Mouse (Mus musculus): ENCODE measurements around the gene Fam120a.

Fam120a gene

GRCm38 (mm10) chr13:48967956-48968749, at the start of gene Fam120a:
Fam120a (minus strand) TSS chr13:48968017.
- TF ChIP-seq GATA4 (IDR thresholded peaks at IDR 0.05; ENCODE audit: insufficient replicate concordance, low read length): no peak; the same call in 1 of the 2 replicates

GRCm38 (mm10) chr13:49017375-49017774, 49.6 kb upstream of the Fam120a start:
- TF ChIP-seq GATA4 (IDR thresholded peaks at IDR 0.05; ENCODE audit: insufficient replicate concordance, low read length): no peak

- TF ChIP-seq GATA4 (IDR thresholded peaks at IDR 0.05; ENCODE audit: insufficient replicate concordance, low read length): no peak
Observed at GRCm38 (mm10) chr13:49016311-49016761, 48.5 kb upstream of the Fam120a start.

- TF ChIP-seq GATA4 (IDR thresholded peaks at IDR 0.05; ENCODE audit: insufficient replicate concordance, low read length): no peak
Observed at GRCm38 (mm10) chr13:49015366-49016306, 47.8 kb upstream of the Fam120a start.

- no peak for TF ChIP-seq GATA4 (IDR thresholded peaks at IDR 0.05; ENCODE audit: insufficient replicate concordance, low read length)
Observed at GRCm38 (mm10) chr13:49013206-49013794, 45.5 kb upstream of the Fam120a start.

- no peak for TF ChIP-seq GATA4 (IDR thresholded peaks at IDR 0.05; ENCODE audit: insufficient replicate concordance, low read length)
Observed at GRCm38 (mm10) chr13:49001691-49002090, 33.9 kb upstream of the Fam120a start.

GRCm38 (mm10) chr13:48998591-48998990, 30.8 kb upstream of the Fam120a start:
- no peak for TF ChIP-seq GATA4 (IDR thresholded peaks at IDR 0.05; ENCODE audit: insufficient replicate concordance, low read length)

GRCm38 (mm10) chr13:48996731-48997130, 28.9 kb upstream of the Fam120a start:
- no peak for TF ChIP-seq GATA4 (IDR thresholded peaks at IDR 0.05; ENCODE audit: insufficient replicate concordance, low read length)

GRCm38 (mm10) chr13:48994903-48995302, 27.1 kb upstream of the Fam120a start:
- TF ChIP-seq GATA4 (IDR thresholded peaks at IDR 0.05; ENCODE audit: insufficient replicate concordance, low read length): no peak

GRCm38 (mm10) chr13:48992914-48993313, 25.1 kb upstream of the Fam120a start:
- TF ChIP-seq GATA4 (IDR thresholded peaks at IDR 0.05; ENCODE audit: insufficient replicate concordance, low read length): no peak

- TF ChIP-seq GATA4 (IDR thresholded peaks at IDR 0.05; ENCODE audit: insufficient replicate concordance, low read length): no peak
Observed at GRCm38 (mm10) chr13:48990138-48990537, 22.3 kb upstream of the Fam120a start.

- TF ChIP-seq GATA4 (IDR thresholded peaks at IDR 0.05; ENCODE audit: insufficient replicate concordance, low read length): no peak
Observed at GRCm38 (mm10) chr13:48982482-48983098, 14.8 kb upstream of the Fam120a start.

- TF ChIP-seq GATA4 (IDR thresholded peaks at IDR 0.05; ENCODE audit: insufficient replicate concordance, low read length): no peak
Observed at GRCm38 (mm10) chr13:48979069-48979468, 11.3 kb upstream of the Fam120a start.

GRCm38 (mm10) chr13:48977858-48978257, 10.0 kb upstream of the Fam120a start:
- no peak for TF ChIP-seq GATA4 (IDR thresholded peaks at IDR 0.05; ENCODE audit: insufficient replicate concordance, low read length)

- TF ChIP-seq GATA4 (IDR thresholded peaks at IDR 0.05; ENCODE audit: insufficient replicate concordance, low read length): no peak
Observed at GRCm38 (mm10) chr13:48974699-48975098, 6.9 kb upstream of the Fam120a start.
